Mouse (Mus musculus) bone marrow, adult 2 months (tissue): Measurements from ENCODE around the gene Comp.

Experiments used
- CTCF ChIP-seq: fragments of 200-500 bp; IDR thresholded peaks from 2 replicates; pipeline ENCODE4 v1.5.1; 2011; ENCODE audit warnings: low read length, control low read depth; ENCODE audit not compliant: control insufficient read depth, insufficient read depth
- POLR2A ChIP-seq: fragments of 200-500 bp; IDR thresholded peaks from 2 replicates; pipeline ENCODE4 v1.6.1; 2011; ENCODE audit warnings: low read depth, mild to moderate bottlenecking, control low read depth, low read length, borderline replicate concordance; ENCODE audit not compliant: control insufficient read depth

- TF ChIP-seq POLR2A (no peak), CTCF (no peak)
These were observed 45.8 kb upstream of the Comp start for GRCm38 (mm10) chr8:70327512-70327911.
